Mouse (Mus musculus) liver, embryonic 12.5 days (tissue): ENCODE data around the gene Sh2d7. TPM values are rescaled to one million over a fixed set of nuclear protein-coding genes. Genes with fewer than 3 reads are reported as not detected.

Experiments
- ATAC-seq: fragments of 200-750 bp; cut with Nextera tagmentation; 2 replicates; pipeline ENCODE4 v1.8.0; 2017; ENCODE audit warnings: moderate number of reproducible peaks, mild to moderate bottlenecking, moderate library complexity
- H3K27ac ChIP-seq: fragments of 300-500 bp; sonication (generic); 2 replicates; pipeline ENCODE4 v1.5.1; 2016; ENCODE audit warnings: mild to moderate bottlenecking
- H3K27me3 ChIP-seq: fragments of 300-500 bp; sonication (generic); replicated peaks from 2 replicates; pipeline ENCODE4 v1.6.1; 2016; ENCODE audit warnings: mild to moderate bottlenecking, moderate library complexity
- H3K36me3 ChIP-seq: fragments of 300-500 bp; sonication (generic); 2 replicates; pipeline ENCODE4 v1.6.1; 2016; ENCODE audit warnings: mild to moderate bottlenecking, moderate library complexity
- H3K4me1 ChIP-seq: fragments of 300-500 bp; sonication (generic); 2 replicates; pipeline ENCODE4 v1.6.1; 2016
- H3K4me2 ChIP-seq: fragments of 300-500 bp; sonication (generic); 2 replicates; pipeline ENCODE4 v1.6.1; 2016; ENCODE audit warnings: mild to moderate bottlenecking, moderate library complexity
- H3K4me3 ChIP-seq: fragments of 300-500 bp; sonication (generic); 2 replicates; pipeline ENCODE4 v1.5.1; 2016; ENCODE audit warnings: mild to moderate bottlenecking, moderate library complexity
- H3K9ac ChIP-seq: fragments of 300-500 bp; sonication (generic); 2 replicates; pipeline ENCODE4 v1.6.1; 2016; ENCODE audit warnings: mild to moderate bottlenecking, moderate library complexity
- H3K9me3 ChIP-seq: fragments of 300-500 bp; sonication (generic); replicated peaks from 2 replicates; pipeline ENCODE4 v1.6.1; 2016; ENCODE audit warnings: mild to moderate bottlenecking, moderate library complexity
- WGBS: fragments of 180-500 bp; shearing (Covaris S2); methylation state at CpG from one replicate; pipeline ENCODE4 v1.1.7; 2016; ENCODE audit not compliant: insufficient replicate concordance; 5-methylcytosine and 5-hydroxymethylcytosine counted together
- polyA plus RNA-seq: library from polyadenylated mRNA; unstranded; fragments of >200 nt; fragmentation: Nextera tagmentation; extraction: Ambion mirVana; gene quantifications from 2 replicates; pipeline ENCODE4 v1.2.1, GENCODE M21; 2016

Sh2d7 gene
- polyA plus RNA-seq, 1 experiment from 2014 or later, result not detected

GRCm38 (mm10) chr9:54544954-54545315 is 6.2 kb downstream of the Sh2d7 start:
- Histone ChIP-seq H3K4me3 (no peak overlapping the region), H3K36me3 (no peaks in the 10 kb centered on the region), H3K9ac (no peak overlapping the region), H3K4me2 (no peak overlapping the region), H3K9me3 (no peaks in the 10 kb centered on the region), H3K27ac (no peak overlapping the region), H3K27me3 (0 out of 2 replicates have a peak, but pooled peaks cover 2% of the 10 kb centered on the region), H3K4me1 (no peaks in the 10 kb centered on the region)
- ATAC-seq, result no peak
- 68% methylated on average over 4 of the region's 4 CpGs for WGBS

GRCm38 (mm10) chr9:54547536-54547935 is 8.8 kb downstream of the Sh2d7 start:
- H3K9me3 ChIP-seq, result no peaks in the 10 kb centered on the region
- no peak overlapping the region for H3K27ac ChIP-seq
- H3K4me2 ChIP-seq, result no peak overlapping the region
- WGBS, result 11% methylated on average over 5 of the region's 5 CpGs
- H3K4me3 ChIP-seq, result no peak overlapping the region
- H3K27me3 ChIP-seq, result 0 out of 2 replicates have a peak, but pooled peaks cover 2% of the 10 kb centered on the region
- H3K4me1 ChIP-seq, result 0 out of 2 replicates have a peak, but pooled peaks cover under 1% of the 10 kb centered on the region
- H3K36me3 ChIP-seq, result no peaks in the 10 kb centered on the region
- no peak for ATAC-seq
- no peak overlapping the region for H3K9ac ChIP-seq

- 68% methylated on average over 6 of the region's 6 CpGs for WGBS
- H3K9ac ChIP-seq, result no peak overlapping the region
- no peak for ATAC-seq
- H3K27ac ChIP-seq, result no peak overlapping the region
- H3K9me3 ChIP-seq, result no peaks in the 10 kb centered on the region
- 0 out of 2 replicates have a peak, but pooled peaks cover 3% of the 10 kb centered on the region for H3K4me1 ChIP-seq
- H3K4me3 ChIP-seq, result no peak overlapping the region
- no peak overlapping the region for H3K4me2 ChIP-seq
- no peaks in the 10 kb centered on the region for H3K36me3 ChIP-seq
- no peaks in the 10 kb centered on the region for H3K27me3 ChIP-seq
These were observed 10.6 kb downstream of the Sh2d7 start for GRCm38 (mm10) chr9:54549433-54549832.

- no peaks in the 10 kb centered on the region for H3K27me3 ChIP-seq
- H3K4me2 ChIP-seq, result no peak overlapping the region
- H3K36me3 ChIP-seq, result no peaks in the 10 kb centered on the region
- H3K9ac ChIP-seq, result no peak overlapping the region
- H3K27ac ChIP-seq, result no peak overlapping the region
- H3K4me3 ChIP-seq, result no peak overlapping the region
- WGBS, result 15% methylated on average over 5 of the region's 5 CpGs
- H3K9me3 ChIP-seq, result no peaks in the 10 kb centered on the region
- H3K4me1 ChIP-seq, result 0 out of 2 replicates have a peak, but pooled peaks cover 3% of the 10 kb centered on the region
- peak; percentile 57 for ATAC-seq
These were observed 13.6 kb downstream of the Sh2d7 start for GRCm38 (mm10) chr9:54552409-54552808.

GRCm38 (mm10) chr9:54555044-54555443 is 16.3 kb downstream of the Sh2d7 start:
- H3K36me3 ChIP-seq, result no peaks in the 10 kb centered on the region
- no peaks in the 10 kb centered on the region for H3K9me3 ChIP-seq
- H3K9ac ChIP-seq, result no peak overlapping the region
- peaks cover 13% of the 10 kb centered on the region for H3K4me1 ChIP-seq
- H3K4me2 ChIP-seq, result no peak overlapping the region
- WGBS, result 64% methylated on average over 2 of the region's 2 CpGs
- ATAC-seq, result no peak
- H3K27ac ChIP-seq, result no peak overlapping the region
- H3K27me3 ChIP-seq, result peaks cover 20% of the 10 kb centered on the region
- H3K4me3 ChIP-seq, result no peak overlapping the region

- no peak for ATAC-seq
- Histone ChIP-seq H3K27ac (no peak overlapping the region), H3K4me3 (no peak overlapping the region), H3K4me2 (no peak overlapping the region), H3K9ac (no peak overlapping the region), H3K9me3 (no peaks in the 10 kb centered on the region), H3K27me3 (peaks cover 20% of the 10 kb centered on the region), H3K36me3 (no peaks in the 10 kb centered on the region), H3K4me1 (peaks cover 28% of the 10 kb centered on the region)
- 63% methylated on average over 8 of the region's 8 CpGs for WGBS
These were observed 19.9 kb downstream of the Sh2d7 start for GRCm38 (mm10) chr9:54558731-54559130.

GRCm38 (mm10) chr9:54559771-54560471 is 21.1 kb downstream of the Sh2d7 start, which contains the start of gene Cib2:
Cib2 (minus strand) TSS chr9:54560218.
- H3K9me3 ChIP-seq, result no peaks in the 10 kb centered on the region
- WGBS, result 3% methylated on average over 53 of the region's 54 CpGs
- peak within 1 kb of the TSS; percentile 62 for H3K9ac ChIP-seq
- peaks cover 29% of the 10 kb centered on the region for H3K4me1 ChIP-seq
- ATAC-seq, result peak; percentile 96
- peak within 1 kb of the TSS; percentile 92 for H3K4me2 ChIP-seq
- peaks cover 20% of the 10 kb centered on the region for H3K27me3 ChIP-seq
- H3K27ac ChIP-seq, result no peak within 1 kb of the TSS
- H3K36me3 ChIP-seq, result no peaks in the 10 kb centered on the region
- H3K4me3 ChIP-seq, result peak within 1 kb of the TSS; percentile 61

- no peak overlapping the region for H3K4me3 ChIP-seq
- ATAC-seq, result no peak
- no peak overlapping the region for H3K9ac ChIP-seq
- H3K36me3 ChIP-seq, result no peaks in the 10 kb centered on the region
- no peak overlapping the region for H3K27ac ChIP-seq
- 80% methylated on average over 8 of the region's 8 CpGs for WGBS
- H3K4me1 ChIP-seq, result peaks cover 33% of the 10 kb centered on the region
- no peak overlapping the region for H3K4me2 ChIP-seq
- H3K27me3 ChIP-seq, result peaks cover 20% of the 10 kb centered on the region
- no peaks in the 10 kb centered on the region for H3K9me3 ChIP-seq
These were observed 22.2 kb downstream of the Sh2d7 start for GRCm38 (mm10) chr9:54560831-54561601.

- WGBS, result 41% methylated on average over 4 of the region's 4 CpGs
- H3K27ac ChIP-seq, result no peak overlapping the region
- no peak for ATAC-seq
- H3K36me3 ChIP-seq, result no peaks in the 10 kb centered on the region
- no peak overlapping the region for H3K4me2 ChIP-seq
- no peaks in the 10 kb centered on the region for H3K27me3 ChIP-seq
- peaks cover 38% of the 10 kb centered on the region for H3K4me1 ChIP-seq
- no peaks in the 10 kb centered on the region for H3K9me3 ChIP-seq
- H3K4me3 ChIP-seq, result no peak overlapping the region
- no peak overlapping the region for H3K9ac ChIP-seq
These were observed 28.2 kb downstream of the Sh2d7 start for GRCm38 (mm10) chr9:54566958-54567357.

- Histone ChIP-seq H3K27me3 (no peaks in the 10 kb centered on the region), H3K4me3 (no peak overlapping the region), H3K27ac (no peak overlapping the region), H3K36me3 (no peaks in the 10 kb centered on the region), H3K9ac (no peak overlapping the region), H3K9me3 (no peaks in the 10 kb centered on the region), H3K4me2 (no peak overlapping the region), H3K4me1 (peaks cover 30% of the 10 kb centered on the region)
- 41% methylated on average over 2 of the region's 2 CpGs for WGBS
- ATAC-seq, result no peak
These were observed 29.9 kb downstream of the Sh2d7 start for GRCm38 (mm10) chr9:54568732-54569131.

- H3K4me2 ChIP-seq, result no peak overlapping the region
These were observed 32.5 kb downstream of the Sh2d7 start for GRCm38 (mm10) chr9:54571130-54571839.

GRCm38 (mm10) chr9:54583712-54584111 is 44.9 kb downstream of the Sh2d7 start:
- Histone ChIP-seq H3K27me3 (no peaks in the 10 kb centered on the region), H3K4me2 (no peak overlapping the region), H3K36me3 (no peaks in the 10 kb centered on the region), H3K27ac (peak overlapping the region; percentile 77), H3K4me3 (no peak overlapping the region), H3K4me1 (peaks cover 36% of the 10 kb centered on the region), H3K9me3 (no peaks in the 10 kb centered on the region), H3K9ac (no peak overlapping the region)
- WGBS, result 4% methylated on average over 1 of the region's 1 CpGs
- peak; percentile 53 for ATAC-seq

More at GRCm38 (mm10) chr9:54571130-54571839, 32.5 kb downstream of the Sh2d7 start:
- no peak for ATAC-seq
- H3K36me3 ChIP-seq, result no peaks in the 10 kb centered on the region
- no peak overlapping the region for H3K4me3 ChIP-seq
- no peak overlapping the region for H3K27ac ChIP-seq
- no peaks in the 10 kb centered on the region for H3K9me3 ChIP-seq
- 61% methylated on average over 9 of the region's 9 CpGs for WGBS
- H3K9ac ChIP-seq, result no peak overlapping the region
- no peaks in the 10 kb centered on the region for H3K27me3 ChIP-seq
- peaks cover 24% of the 10 kb centered on the region for H3K4me1 ChIP-seq
